Mouse (Mus musculus) heart, postnatal 0 days (tissue): ENCODE data around the gene Efcab1.

ENCODE experiments used
- CTCF ChIP-seq: IDR thresholded peaks from 2 replicates; pipeline ENCODE4 v1.5.1; 2016; ENCODE audit warnings: antibody characterized with exemption, control low read depth, low read depth
- EP300 ChIP-seq: IDR thresholded peaks from 2 replicates; pipeline ENCODE4 v1.6.1; 2016; ENCODE audit warnings: antibody characterized with exemption, low read depth

DNA sequence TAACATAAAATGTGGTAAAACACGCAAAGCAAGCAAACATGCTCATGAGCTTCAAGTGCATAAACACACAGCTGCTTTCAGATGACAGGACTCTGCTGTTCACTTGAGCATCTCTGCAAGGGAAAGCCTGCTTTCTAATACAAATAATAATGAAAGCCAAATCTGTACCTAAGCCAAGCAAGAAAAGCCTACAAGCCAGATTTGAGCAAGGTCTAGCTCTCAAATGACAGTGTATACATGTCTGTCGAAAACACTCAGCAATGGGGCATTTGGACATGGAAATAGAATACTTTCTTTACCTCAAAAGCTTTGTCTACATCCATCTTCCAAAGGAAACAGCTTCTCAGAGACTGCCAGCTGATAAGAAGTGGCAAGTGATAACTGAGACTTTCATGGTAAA is 10.9 kb upstream of the Efcab1 start:
- TF ChIP-seq EP300 (no peak), CTCF (no peak)
